Mouse (Mus musculus) lung, postnatal 36 days (tissue): Measurements from ENCODE around the gene Cnnm3.

Experiments
- DNase-seq: peaks from one replicate; pipeline ENCODE4 v3.0.0; 2022; ENCODE audit warnings: mixed read lengths

The Cnnm3 gene

GRCm38 (mm10) chr1:36558031-36558993 lies 46.6 kb downstream of the Cnnm3 start, which contains the start of gene Sema4c:
Sema4c (minus strand) TSS chr1:36558349.
- DNase-seq: peak; percentile 76

DNA sequence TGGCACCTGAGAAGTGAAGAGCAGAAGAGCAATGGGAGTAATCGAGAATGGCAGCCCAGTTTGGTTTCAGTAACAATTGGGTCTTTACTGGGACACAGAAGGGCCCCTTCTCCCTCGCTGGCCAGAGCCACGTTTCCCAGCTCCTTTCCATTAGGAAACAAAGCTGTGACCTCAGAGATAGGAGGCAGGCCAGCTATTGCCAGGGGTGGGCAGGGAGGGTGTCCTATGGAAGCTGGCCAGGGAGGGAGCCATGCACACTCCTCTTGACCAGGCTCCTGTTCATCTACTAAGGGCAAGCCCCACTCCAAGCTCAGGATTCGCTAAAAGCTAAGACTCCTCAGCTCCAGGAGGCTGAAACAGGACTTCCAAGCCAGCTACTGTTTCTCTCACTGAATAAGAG lies 47.6 kb downstream of the Cnnm3 start:
- DNase-seq: no peak

GRCm38 (mm10) chr1:36559888-36560287 lies 48.2 kb downstream of the Cnnm3 start:
- DNase-seq: no peak

GRCm38 (mm10) chr1:36560903-36561302 lies 49.2 kb downstream of the Cnnm3 start:
- DNase-seq: no peak

GRCm38 (mm10) chr1:36562388-36562787 lies 50.7 kb downstream of the Cnnm3 start:
- no peak for DNase-seq

DNA sequence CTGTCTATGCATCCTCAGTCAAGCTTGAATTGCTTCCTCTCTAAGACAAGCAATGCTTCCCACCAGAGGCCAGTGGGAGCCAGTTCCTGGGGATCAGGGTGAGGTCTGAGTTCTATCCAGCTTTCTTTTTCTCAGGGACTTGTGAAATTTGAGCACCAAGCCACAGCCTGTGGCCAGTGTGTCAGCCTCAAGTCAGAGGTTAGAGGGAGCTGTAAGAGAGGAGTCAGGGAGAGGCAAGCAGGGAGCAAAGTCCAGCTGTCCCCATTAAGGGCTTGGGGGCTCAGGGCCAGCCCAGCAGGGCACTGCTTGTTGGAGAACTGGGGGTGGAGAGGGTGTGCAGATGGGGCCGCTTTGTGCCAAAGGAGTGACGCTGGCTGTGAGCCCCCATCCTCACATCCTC lies 51.5 kb downstream of the Cnnm3 start:
- no peak for DNase-seq

DNA sequence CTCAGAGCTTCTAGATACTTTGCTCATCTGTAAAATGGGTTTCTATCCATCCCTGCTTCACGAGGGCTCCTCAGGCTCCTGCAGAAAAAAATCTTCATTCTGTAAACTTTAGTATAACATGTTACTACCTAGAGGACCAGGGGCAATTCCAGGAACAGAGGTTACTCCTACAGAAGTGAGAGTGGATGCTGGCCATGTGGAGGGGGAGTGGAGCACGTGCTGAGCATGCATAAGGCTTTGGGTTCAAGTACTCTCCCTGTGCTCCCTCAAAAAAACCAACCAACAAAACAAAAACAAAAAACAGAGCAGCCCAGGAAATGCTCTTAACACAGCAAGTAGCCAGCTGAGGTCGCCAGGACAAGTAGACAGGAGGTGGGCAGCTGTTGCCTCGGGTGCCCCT lies 52.0 kb downstream of the Cnnm3 start:
- DNase-seq: no peak

DNA sequence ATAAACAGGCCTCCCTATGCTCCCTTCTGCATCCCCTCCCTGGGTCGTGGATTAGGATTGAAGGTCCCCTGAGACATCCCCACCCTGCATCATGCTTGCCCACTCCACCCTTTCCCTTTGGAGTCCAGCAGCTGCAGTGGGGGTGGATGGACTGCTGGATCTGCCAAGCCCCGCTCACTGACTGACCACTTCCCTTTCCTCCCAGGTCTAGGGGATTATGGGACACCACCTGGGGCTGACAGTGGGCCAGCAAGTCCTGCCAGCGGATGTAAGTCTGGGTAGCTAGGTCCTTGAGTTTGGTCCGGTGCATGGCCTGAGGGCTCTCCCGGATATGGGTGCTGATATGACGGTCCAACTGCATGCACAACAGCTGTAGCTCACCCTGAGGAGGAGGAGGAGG lies 52.4 kb downstream of the Cnnm3 start:
- no peak for DNase-seq

GRCm38 (mm10) chr1:36566425-36566824 lies 54.8 kb downstream of the Cnnm3 start:
- DNase-seq: no peak

DNA sequence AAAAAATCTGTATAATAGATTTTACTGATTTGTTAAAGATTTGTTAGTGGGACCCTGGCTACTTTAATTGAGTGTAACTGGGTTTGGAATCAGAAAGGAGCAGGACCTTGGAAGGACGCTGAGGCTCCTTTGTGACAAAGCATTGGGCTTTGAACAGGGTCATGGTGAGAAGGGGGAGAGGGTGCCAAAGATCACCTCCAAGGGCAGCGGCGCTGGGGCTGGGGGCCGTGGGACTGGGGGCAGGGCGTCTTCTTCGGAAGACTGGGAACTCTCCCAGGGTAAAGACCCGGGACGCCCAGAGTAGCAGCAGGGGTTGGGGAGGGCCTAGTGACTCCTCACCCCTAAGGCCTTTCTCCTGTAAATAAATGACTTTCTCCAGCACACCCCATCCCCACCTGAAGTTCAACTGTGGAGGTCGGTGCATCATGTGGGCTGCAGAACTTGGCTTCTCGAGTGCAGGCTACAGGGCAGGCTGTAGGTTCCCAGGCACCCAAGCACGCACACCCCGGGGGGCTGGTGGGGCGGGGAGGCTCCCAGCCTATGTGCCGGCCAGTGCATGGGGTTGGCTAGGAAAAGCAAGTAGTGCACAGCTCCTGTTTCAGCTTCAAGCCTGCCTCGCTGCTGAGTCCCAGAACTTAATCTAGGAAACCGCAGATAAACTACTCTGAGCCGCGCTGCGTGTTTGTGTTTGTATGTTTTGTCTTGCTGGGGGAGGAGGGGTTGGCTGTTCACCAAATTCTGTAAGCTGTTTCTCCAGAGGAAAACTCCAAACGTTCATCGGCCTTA lies 56.3 kb downstream of the Cnnm3 start:
- no peak for DNase-seq

GRCm38 (mm10) chr1:36568776-36569175 lies 57.1 kb downstream of the Cnnm3 start:
- no peak for DNase-seq

DNA sequence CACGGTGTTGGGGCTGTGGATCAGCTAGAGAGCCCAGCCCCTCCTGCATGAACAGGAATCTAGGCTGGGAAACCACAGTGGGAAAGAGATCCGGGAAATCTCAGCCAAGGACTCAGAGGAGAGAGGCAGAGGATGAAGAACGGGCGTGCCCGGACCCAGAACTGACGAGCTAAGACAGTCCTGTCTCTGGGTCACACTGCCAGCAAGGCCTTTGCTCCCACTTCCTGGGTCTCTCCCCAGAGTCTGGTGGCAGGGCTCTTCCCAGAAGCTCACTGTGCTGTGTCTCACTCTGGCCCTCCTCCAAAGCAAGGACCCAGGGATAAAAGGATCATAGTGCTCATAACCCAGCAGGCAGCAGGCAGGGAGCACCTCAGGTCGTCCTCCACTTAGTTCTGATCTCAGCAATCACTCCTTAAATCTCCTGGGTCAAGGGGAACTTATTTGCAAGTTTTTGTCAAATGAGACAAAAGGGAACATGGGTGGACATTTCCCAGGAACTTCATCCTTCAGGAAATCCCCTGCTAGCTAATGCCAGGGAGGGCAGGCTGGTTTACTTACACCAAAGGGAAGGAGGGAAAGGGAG lies 58.1 kb downstream of the Cnnm3 start:
- no peak for DNase-seq

DNA sequence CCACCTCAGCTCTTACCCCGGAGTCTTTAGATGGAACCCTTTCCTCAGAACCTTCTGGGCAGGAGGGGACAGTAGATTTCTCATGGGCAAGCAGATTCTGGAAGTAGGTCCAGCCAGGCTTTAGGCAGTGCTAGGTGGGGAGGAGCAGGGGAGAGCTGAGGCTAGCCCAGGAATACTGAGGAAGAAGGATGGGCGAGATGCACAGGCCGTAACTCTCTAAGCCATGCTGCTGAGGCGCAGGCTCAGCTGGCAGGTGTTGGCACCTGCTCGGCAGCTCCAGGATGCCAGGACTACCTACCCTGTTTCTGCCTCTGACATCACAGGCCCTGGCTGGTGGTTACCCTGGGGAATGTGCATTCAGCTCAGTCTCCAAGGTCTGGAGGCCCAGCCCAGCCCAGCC lies 58.7 kb downstream of the Cnnm3 start:
- no peak for DNase-seq

- DNase-seq: peak; percentile 90
These were observed 60.0 kb downstream of the Cnnm3 start for GRCm38 (mm10) chr1:36571627-36572026.

GRCm38 (mm10) chr1:36572140-36572700 lies 60.6 kb downstream of the Cnnm3 start:
- DNase-seq: no peak

DNA sequence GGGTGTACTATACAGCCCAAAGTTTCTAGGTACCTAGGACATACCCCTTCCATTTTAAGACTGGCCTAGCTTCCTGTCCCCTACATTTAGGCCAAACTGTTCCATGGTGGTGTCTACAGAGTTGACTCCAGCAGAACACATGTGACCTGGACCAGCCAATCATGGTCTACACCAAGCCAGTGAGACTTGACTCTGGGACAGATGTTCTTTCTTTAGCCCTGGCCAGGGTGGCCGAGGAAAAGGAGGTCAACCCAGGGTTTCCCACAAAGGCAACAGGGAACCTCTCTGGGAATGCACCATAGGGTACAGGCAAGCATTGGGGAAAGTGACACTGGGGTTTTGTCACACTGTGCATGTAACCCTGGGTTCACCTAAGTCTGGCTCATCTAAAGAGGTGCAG lies 61.0 kb downstream of the Cnnm3 start:
- DNase-seq: peak; percentile 48

DNA sequence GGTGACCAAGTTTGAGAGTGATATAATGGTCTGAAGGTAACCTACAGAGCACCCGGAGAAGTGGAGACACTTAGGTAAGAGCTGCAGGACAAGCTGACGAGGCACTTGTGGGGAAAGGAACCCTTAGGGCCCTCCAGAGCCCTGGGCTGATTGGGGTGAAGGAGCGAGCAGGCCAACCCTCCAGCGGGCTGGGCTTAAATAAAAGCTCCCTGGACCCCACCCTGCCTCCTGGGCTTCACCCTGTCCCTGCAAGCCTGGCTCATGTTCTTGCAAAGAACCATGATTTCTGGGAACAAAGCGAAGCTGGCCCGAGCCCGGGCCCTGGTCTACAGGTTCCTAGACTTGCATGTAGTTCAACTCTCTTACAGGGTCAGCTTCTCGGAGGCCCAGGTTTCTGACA lies 61.9 kb downstream of the Cnnm3 start:
- no peak for DNase-seq

- peak; percentile 58 for DNase-seq
These were observed 62.7 kb downstream of the Cnnm3 start for GRCm38 (mm10) chr1:36574196-36574955.

- DNase-seq: no peak
These were observed 63.7 kb downstream of the Cnnm3 start for GRCm38 (mm10) chr1:36575347-36575746.

DNA sequence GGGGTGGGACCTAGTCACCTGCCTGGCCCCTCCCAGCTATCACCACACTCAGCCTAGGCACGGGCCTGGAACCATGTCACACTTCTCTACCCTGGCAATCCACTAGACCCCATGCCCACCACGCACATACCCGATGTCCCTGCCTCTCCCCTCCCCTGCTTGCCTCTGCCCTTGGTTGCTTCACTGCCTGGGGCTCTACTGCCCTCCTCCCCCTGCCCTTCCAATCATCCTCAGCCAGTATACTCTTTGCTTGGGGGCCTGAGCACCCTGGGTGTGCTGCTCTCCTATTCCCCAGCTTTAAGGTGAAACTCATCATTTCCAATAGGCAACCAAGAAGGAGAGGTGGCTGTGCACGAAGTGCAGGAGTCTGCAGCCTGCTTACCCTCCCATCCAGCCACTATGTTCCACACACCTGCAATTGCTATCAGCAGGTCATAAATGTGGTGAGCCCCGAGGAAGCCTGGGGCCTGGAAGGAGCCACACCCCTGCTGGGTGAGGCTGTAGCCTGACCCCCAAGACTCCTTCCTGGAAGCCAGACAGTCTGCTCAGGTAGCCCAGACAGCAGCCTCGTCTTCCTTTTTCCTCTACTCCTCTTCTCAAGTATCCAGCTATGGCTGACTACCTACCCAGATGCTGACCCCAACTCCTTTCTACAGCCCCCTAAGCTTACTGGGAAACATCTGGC lies 65.5 kb downstream of the Cnnm3 start:
- no peak for DNase-seq
